Mouse (Mus musculus): ENCODE data around the gene Mlec. TPM values are rescaled to one million over a fixed set of nuclear protein-coding genes. Genes with fewer than 3 reads are reported as not detected.
"Not testable (repeated sequence)": the region's sequence is repeated elsewhere in the genome, so short reads cannot be mapped to it uniquely, and the experiment has no call there.

Mlec gene
- polyA plus RNA-seq, 1 experiment from 2014 or later, result 21.0 TPM

DNA sequence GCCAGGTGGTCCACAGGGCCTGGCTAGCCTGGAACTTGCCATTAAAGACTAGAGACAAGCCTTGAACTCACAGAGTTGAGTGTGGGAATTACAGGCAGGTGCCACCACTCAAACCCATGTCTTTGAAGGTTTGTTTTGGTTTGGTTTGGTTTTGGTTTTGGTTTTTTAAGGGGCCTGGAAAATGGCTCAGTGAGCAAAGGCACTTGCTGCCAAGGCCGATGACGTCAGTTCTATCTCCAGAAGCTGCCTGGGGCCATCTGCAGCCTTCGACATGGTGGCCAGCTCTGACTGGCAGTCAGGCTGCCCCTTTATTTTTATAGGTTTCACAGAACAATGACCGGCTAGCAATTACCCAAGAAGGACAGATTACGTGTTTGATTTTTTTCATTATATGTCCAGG, 37.0 kb downstream of the Mlec start:
- Histone ChIP-seq H3K4me2 (replicated peaks) (no peak overlapping the region), H3K27me3 (ENCODE audit: control insufficient read depth, insufficient read depth, low read length) (no peaks in the 10 kb centered on the region), H3K36me3 (replicated peaks; ENCODE audit: control insufficient read depth, insufficient read depth) (peaks cover 15% of the 10 kb centered on the region), H3K9ac (no peak overlapping the region), H3K4me3 (replicated peaks; ENCODE audit: low read length) (no peak overlapping the region), H3K4me1 (replicated peaks; ENCODE audit: control insufficient read depth, insufficient read depth, low read length) (peaks cover 7% of the 10 kb centered on the region), H3K27ac (no peak overlapping the region), H3K9me3 (ENCODE audit: control insufficient read depth, low read length) (no peaks in the 10 kb centered on the region)
- no peak for ATAC-seq (ENCODE audit: low FRiP score)
- no peak for DNase-seq (ENCODE audit: low spot score)
- WGBS, result 64% methylated on average over 5 of the region's 5 CpGs

DNA sequence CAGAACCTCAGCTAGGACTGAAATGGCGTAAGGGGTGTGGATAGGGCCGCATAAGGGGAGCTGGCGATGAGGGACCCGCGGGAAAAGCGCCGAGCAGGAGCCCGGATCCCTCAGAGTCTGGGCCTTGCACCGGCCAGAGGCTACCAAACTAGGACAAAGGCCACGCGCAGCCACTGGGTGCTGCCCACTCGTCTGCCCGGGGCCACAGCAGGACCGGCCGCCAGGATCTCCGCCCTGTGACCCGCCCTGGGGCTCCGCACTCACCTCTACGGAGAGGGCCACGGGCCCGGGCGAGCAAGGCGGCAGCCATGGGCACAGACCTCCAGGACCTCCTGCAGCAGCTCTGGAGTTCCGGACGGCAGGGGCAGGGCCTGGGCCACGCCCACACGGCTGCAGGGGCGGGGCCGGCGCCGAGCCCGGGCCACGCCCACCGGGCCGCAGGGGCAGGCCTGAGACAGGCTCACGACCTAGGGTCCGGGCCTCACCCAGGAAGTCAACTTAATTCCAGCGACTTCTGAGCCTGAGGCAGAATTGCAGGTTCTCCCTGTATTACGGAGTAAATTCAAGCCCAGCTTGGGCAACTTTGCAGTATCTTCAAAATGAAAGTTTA, 38.9 kb downstream of the Mlec start, which contains the start of gene Acads:
Acads (minus strand) TSS at position 386 of the 610 bp plus-strand sequence.
- 2% methylated on average over 39 of the region's 39 CpGs for WGBS
- Histone ChIP-seq H3K4me1 (replicated peaks; ENCODE audit: control insufficient read depth, insufficient read depth, low read length) (peaks cover 4% of the 10 kb centered on the region; the same call in 1 of the 2 replicates), H3K27ac (no peak within 1 kb of the TSS), H3K9ac (peak within 1 kb of the TSS; percentile 73), H3K27me3 (ENCODE audit: control insufficient read depth, insufficient read depth, low read length) (no peaks in the 10 kb centered on the region), H3K4me2 (replicated peaks) (peak within 1 kb of the TSS; percentile 73), H3K4me3 (replicated peaks; ENCODE audit: low read length) (peak within 1 kb of the TSS; percentile 52), H3K36me3 (replicated peaks; ENCODE audit: control insufficient read depth, insufficient read depth) (peaks cover 4% of the 10 kb centered on the region), H3K9me3 (ENCODE audit: control insufficient read depth, low read length) (no peaks in the 10 kb centered on the region)
- ATAC-seq (ENCODE audit: low FRiP score), result peak; percentile 82
- DNase-seq (ENCODE audit: low spot score), result peak; percentile 55

DNA sequence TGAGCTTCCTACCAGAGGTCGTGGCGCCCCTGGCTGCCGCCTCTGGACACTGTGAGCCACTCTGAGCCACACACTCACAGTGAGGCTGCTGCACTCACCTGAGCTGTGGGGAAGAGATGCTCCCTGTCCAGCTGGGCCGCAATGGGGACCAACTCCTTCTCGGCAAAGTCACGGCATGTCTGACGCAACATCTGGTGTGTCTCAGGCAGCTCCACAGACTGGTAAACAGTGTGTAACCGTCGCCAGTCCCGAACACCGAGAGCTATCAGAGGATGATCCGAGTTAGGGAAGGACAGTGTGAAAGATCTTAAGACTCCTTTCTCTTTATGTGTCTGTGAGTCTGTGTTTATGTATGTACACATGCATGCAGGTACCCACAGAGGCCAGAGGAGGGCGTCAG, 40.5 kb downstream of the Mlec start:
- H3K4me3 ChIP-seq (replicated peaks; ENCODE audit: low read length), result no peak overlapping the region
- no peaks in the 10 kb centered on the region for H3K27me3 ChIP-seq (ENCODE audit: control insufficient read depth, insufficient read depth, low read length)
- DNase-seq (ENCODE audit: low spot score) (no peak), ATAC-seq (ENCODE audit: low FRiP score) (no peak)
- no peaks in the 10 kb centered on the region; the same call in 1 of the 2 replicates for H3K36me3 ChIP-seq (replicated peaks; ENCODE audit: control insufficient read depth, insufficient read depth)
- H3K9me3 ChIP-seq (ENCODE audit: control insufficient read depth, low read length), result no peaks in the 10 kb centered on the region
- no peak overlapping the region for H3K27ac ChIP-seq
- H3K4me2 ChIP-seq (replicated peaks), result no peak overlapping the region
- peaks cover 4% of the 10 kb centered on the region; the same call in 1 of the 2 replicates for H3K4me1 ChIP-seq (replicated peaks; ENCODE audit: control insufficient read depth, insufficient read depth, low read length)
- 94% methylated on average over 13 of the region's 13 CpGs for WGBS
- H3K9ac ChIP-seq, result no peak overlapping the region

DNA sequence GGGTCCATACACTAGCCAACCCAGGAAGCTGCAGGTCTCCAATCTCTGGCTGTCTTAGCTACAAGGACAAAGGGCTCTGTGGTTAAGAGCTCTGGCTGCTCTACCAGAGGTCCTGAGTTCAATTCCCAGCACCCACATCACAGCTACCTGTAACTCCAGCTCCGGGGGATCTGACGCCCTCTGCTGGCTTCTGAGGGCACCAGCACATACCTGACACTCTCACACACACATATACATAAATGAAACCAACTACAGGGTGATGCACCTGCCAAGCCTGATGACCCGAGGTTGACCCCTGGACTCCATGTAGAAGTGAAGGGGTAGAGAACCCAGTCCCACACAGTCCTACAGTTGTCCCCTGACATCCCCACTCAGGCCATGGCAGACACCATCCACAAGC, 41.6 kb downstream of the Mlec start:
- DNase-seq (ENCODE audit: low spot score) (no peak), ATAC-seq (ENCODE audit: low FRiP score) (no peak)
- H3K4me3 ChIP-seq (replicated peaks; ENCODE audit: low read length), result no peak overlapping the region
- no peak overlapping the region for H3K9ac ChIP-seq
- no peak overlapping the region for H3K27ac ChIP-seq
- peaks cover 4% of the 10 kb centered on the region; the same call in 1 of the 2 replicates for H3K4me1 ChIP-seq (replicated peaks; ENCODE audit: control insufficient read depth, insufficient read depth, low read length)
- H3K36me3 ChIP-seq (replicated peaks; ENCODE audit: control insufficient read depth, insufficient read depth), result no peaks in the 10 kb centered on the region; the same call in 1 of the 2 replicates
- no peak overlapping the region for H3K4me2 ChIP-seq (replicated peaks)
- H3K27me3 ChIP-seq (ENCODE audit: control insufficient read depth, insufficient read depth, low read length), result no peaks in the 10 kb centered on the region
- H3K9me3 ChIP-seq (ENCODE audit: control insufficient read depth, low read length), result no peaks in the 10 kb centered on the region
- 89% methylated on average over 3 of the region's 3 CpGs for WGBS

DNA sequence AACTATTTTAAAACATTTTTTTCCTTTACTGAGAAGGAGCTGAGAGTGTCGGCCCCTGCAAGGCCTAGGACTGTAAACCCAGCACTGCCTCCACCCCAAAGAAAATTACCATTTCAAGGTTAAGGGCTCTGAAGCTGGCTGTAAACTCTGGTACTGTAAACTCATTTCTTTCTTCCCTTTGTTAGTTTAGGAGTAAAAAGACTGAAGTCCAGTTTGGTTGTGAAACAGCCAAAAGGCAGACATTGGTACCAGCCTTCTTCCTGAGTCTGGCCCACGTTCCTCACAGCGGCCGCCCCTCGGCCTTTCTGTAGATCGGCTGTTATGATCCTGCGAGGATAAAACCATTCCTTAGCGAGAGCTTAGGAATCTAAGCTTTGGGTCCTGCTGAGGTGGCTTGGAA, 43.5 kb downstream of the Mlec start:
- Histone ChIP-seq H3K27ac (no peak overlapping the region), H3K4me3 (replicated peaks; ENCODE audit: low read length) (no peak overlapping the region), H3K9ac (no peak overlapping the region), H3K36me3 (replicated peaks; ENCODE audit: control insufficient read depth, insufficient read depth) (no peaks in the 10 kb centered on the region; the same call in 1 of the 2 replicates), H3K4me1 (replicated peaks; ENCODE audit: control insufficient read depth, insufficient read depth, low read length) (peaks cover 4% of the 10 kb centered on the region; the same call in 1 of the 2 replicates), H3K27me3 (ENCODE audit: control insufficient read depth, insufficient read depth, low read length) (no peaks in the 10 kb centered on the region), H3K9me3 (ENCODE audit: control insufficient read depth, low read length) (no peaks in the 10 kb centered on the region), H3K4me2 (replicated peaks) (no peak overlapping the region)
- WGBS, result 96% methylated on average over 8 of the region's 8 CpGs
- ATAC-seq (ENCODE audit: low FRiP score) (no peak), DNase-seq (ENCODE audit: low spot score) (no peak)

DNA sequence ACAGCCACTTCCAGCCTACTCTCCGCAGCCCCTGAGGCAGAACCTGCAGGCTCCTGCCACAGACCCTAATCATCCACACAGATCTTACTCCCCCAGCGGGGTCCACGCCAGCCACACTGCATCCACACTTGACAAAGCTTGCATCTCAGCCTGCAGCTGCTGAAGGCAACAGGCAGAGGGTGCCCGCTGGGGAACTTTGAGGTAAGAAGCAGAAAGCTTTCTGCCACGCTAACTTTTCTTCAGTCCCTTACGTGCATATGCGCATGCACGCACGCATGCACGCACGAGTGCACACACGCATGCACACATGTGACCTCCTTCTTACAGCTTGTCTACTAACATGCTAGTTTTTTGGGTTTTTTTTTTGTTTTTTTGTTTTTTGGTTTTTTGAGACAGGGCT, 44.7 kb downstream of the Mlec start:
- H3K9ac ChIP-seq, result no peak overlapping the region
- no peak overlapping the region for H3K27ac ChIP-seq
- no peaks in the 10 kb centered on the region; the same call in 1 of the 2 replicates for H3K36me3 ChIP-seq (replicated peaks; ENCODE audit: control insufficient read depth, insufficient read depth)
- H3K4me3 ChIP-seq (replicated peaks; ENCODE audit: low read length), result no peak overlapping the region
- H3K4me1 ChIP-seq (replicated peaks; ENCODE audit: control insufficient read depth, insufficient read depth, low read length), result no peaks in the 10 kb centered on the region
- ATAC-seq (ENCODE audit: low FRiP score) (no peak), DNase-seq (ENCODE audit: low spot score) (no peak)
- H3K27me3 ChIP-seq (ENCODE audit: control insufficient read depth, insufficient read depth, low read length), result no peaks in the 10 kb centered on the region
- no peak overlapping the region for H3K4me2 ChIP-seq (replicated peaks)
- no peaks in the 10 kb centered on the region for H3K9me3 ChIP-seq (ENCODE audit: control insufficient read depth, low read length)
- WGBS, result 92% methylated on average over 12 of the region's 12 CpGs

DNA sequence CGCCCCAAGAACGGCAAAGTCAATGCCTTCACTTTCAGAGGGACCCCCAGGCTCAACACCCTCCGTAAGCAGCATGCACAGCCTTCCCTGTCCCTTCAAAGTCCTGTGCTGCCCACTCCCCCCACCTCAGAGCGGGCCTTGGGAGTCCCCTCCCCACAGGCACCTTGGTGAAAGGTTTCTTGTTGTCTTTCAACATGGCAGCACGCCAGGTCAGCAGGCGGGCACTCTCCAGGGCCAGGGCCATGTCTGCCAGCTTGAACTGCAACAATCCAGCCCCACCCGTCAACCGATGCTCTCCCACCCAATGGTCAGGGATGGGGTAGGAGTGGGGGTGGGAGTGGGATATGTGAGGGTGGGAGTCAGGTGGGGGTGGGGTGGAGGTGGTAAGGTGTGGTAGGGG, 46.8 kb downstream of the Mlec start:
- Histone ChIP-seq H3K36me3 (replicated peaks; ENCODE audit: control insufficient read depth, insufficient read depth) (no peaks in the 10 kb centered on the region; the same call in 1 of the 2 replicates), H3K4me2 (replicated peaks) (no peak overlapping the region), H3K27me3 (ENCODE audit: control insufficient read depth, insufficient read depth, low read length) (no peaks in the 10 kb centered on the region), H3K9me3 (ENCODE audit: control insufficient read depth, low read length) (no peaks in the 10 kb centered on the region), H3K9ac (no peak overlapping the region), H3K4me1 (replicated peaks; ENCODE audit: control insufficient read depth, insufficient read depth, low read length) (no peaks in the 10 kb centered on the region), H3K27ac (no peak overlapping the region), H3K4me3 (replicated peaks; ENCODE audit: low read length) (no peak overlapping the region)
- DNase-seq (ENCODE audit: low spot score), result no peak
- no peak for ATAC-seq (ENCODE audit: low FRiP score)
- 86% methylated on average over 8 of the region's 8 CpGs for WGBS

DNA sequence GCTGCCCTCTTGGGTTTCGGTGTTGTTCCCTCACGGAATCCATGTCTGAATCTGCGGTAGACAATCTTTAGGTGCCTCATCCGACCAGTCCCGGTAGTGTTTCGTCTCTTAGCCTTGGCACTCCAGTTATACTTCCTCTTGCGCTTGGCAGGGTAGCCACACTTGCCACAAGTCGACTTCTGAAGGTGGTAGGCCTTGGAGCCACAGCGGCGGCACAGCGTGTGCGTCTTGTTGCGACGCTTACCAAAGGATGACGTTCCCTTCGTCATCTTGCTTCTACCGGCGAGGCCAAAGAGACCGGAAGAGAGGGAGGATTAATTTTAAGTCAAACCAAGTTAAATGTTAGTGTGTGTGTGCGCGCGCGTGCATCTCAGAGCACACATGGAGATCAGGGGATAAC, 54.7 kb downstream of the Mlec start:
- not testable (repeated sequence) for H3K27me3 ChIP-seq (ENCODE audit: control insufficient read depth, insufficient read depth, low read length); DNase-seq (ENCODE audit: low spot score); H3K27ac ChIP-seq; ATAC-seq (ENCODE audit: low FRiP score); H3K4me1 ChIP-seq (replicated peaks; ENCODE audit: control insufficient read depth, insufficient read depth, low read length); H3K4me3 ChIP-seq (replicated peaks; ENCODE audit: low read length); H3K4me2 ChIP-seq (replicated peaks); H3K9ac ChIP-seq; H3K9me3 ChIP-seq (ENCODE audit: control insufficient read depth, low read length)
- H3K36me3 ChIP-seq (replicated peaks; ENCODE audit: control insufficient read depth, insufficient read depth), result peaks cover 19% of the 10 kb centered on the region
- WGBS, result 96% methylated on average over 23 of the region's 23 CpGs

DNA sequence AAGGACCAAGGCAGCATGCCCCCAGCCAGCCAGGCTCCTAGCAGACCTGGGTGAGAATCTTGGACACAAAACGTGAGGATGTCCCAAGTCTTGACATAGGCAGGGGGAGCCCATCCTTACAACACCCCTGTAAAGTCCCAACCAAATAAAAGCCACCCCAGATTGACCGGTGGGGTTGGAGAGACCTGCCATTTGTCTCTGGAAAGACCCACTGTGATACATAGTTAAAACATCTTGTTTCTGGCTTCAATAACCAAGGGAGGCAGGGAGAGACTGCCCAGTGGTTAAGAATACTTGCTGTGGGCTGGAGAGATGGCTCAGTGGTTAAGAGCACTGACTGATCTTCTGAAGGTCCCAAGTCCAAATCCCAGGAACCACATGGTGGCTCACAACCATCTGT, 55.7 kb downstream of the Mlec start:
- no peak overlapping the region for H3K27ac ChIP-seq
- peaks cover 30% of the 10 kb centered on the region for H3K36me3 ChIP-seq (replicated peaks; ENCODE audit: control insufficient read depth, insufficient read depth)
- H3K4me2 ChIP-seq (replicated peaks), result no peak overlapping the region
- no peak overlapping the region for H3K4me3 ChIP-seq (replicated peaks; ENCODE audit: low read length)
- 84% methylated on average over 2 of the region's 2 CpGs for WGBS
- H3K9me3 ChIP-seq (ENCODE audit: control insufficient read depth, low read length), result no peaks in the 10 kb centered on the region
- H3K4me1 ChIP-seq (replicated peaks; ENCODE audit: control insufficient read depth, insufficient read depth, low read length), result no peaks in the 10 kb centered on the region
- ATAC-seq (ENCODE audit: low FRiP score), result no peak
- no peaks in the 10 kb centered on the region for H3K27me3 ChIP-seq (ENCODE audit: control insufficient read depth, insufficient read depth, low read length)
- no peak for DNase-seq (ENCODE audit: low spot score)
- H3K9ac ChIP-seq, result no peak overlapping the region

DNA sequence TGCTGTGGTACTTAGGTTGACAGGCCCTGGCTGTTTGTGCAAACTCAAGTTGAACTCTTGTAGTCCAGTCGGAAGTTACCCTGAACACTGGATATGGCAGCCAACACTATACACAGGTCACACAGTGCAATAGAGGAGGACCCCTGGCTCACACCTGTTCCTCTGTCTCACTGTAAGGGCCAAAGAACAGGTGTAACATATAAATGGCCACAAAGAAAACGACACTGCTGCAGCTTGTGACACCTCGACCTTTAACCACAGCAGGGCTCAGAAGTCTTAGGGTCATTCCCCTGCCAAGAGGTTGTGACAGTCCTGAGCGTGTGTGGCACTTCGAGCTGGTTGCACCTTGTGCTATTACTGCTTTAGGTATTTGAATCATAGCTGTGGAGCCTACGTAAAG, 57.5 kb downstream of the Mlec start:
- no peak overlapping the region for H3K9ac ChIP-seq
- ATAC-seq (ENCODE audit: low FRiP score), result no peak
- H3K4me1 ChIP-seq (replicated peaks; ENCODE audit: control insufficient read depth, insufficient read depth, low read length), result no peaks in the 10 kb centered on the region
- H3K9me3 ChIP-seq (ENCODE audit: control insufficient read depth, low read length), result no peaks in the 10 kb centered on the region
- no peak for DNase-seq (ENCODE audit: low spot score)
- H3K27ac ChIP-seq, result no peak overlapping the region
- H3K4me3 ChIP-seq (replicated peaks; ENCODE audit: low read length), result no peak overlapping the region
- WGBS, result 91% methylated on average over 6 of the region's 6 CpGs
- no peaks in the 10 kb centered on the region for H3K27me3 ChIP-seq (ENCODE audit: control insufficient read depth, insufficient read depth, low read length)
- H3K36me3 ChIP-seq (replicated peaks; ENCODE audit: control insufficient read depth, insufficient read depth), result peaks cover 47% of the 10 kb centered on the region
- no peak overlapping the region for H3K4me2 ChIP-seq (replicated peaks)
